8 mouse cellular contexts compared by ENCODE assay signal in genomic region chr7:19701069-19701761, GRCm38 (mm10). TPM values are rescaled to one million over a fixed set of nuclear protein-coding genes. Genes with fewer than 3 reads are reported as not detected.
DNase-seq lines count a peak whose midpoint lies in the region; ATAC-seq and TF ChIP-seq lines count a peak whose summit lies in the region.

No protein-coding gene starts in this region.

- no peaks in the 10 kb centered on the region for H3K27me3 ChIP-seq in forebrain, embryonic 11.5 days (ENCODE audit: control insufficient read depth, insufficient read depth, low read length)
- H3K27me3 ChIP-seq in neural tube, embryonic 15.5 days (replicated peaks) = no peaks in the 10 kb centered on the region

- DNase-seq in B cell, adult 2 months = peak; percentile 54
- DNase-seq in adrenal gland, postnatal 10 days = peak; percentile 85
- DNase-seq in forebrain, embryonic 11.5 days (ENCODE audit: low spot score) = peak; percentile 82
- peak; percentile 78 to 83 for DNase-seq in heart, postnatal 36 days
- DNase-seq in layer of hippocampus, adult 11-12 months (ENCODE audit: low spot score) = peak; percentile 84
- peak; percentile 69 for DNase-seq in lung, adult 2 months
- peak; percentile 69 to 85 for DNase-seq in urinary bladder, postnatal 36 days (ENCODE audit: low spot score in 2 of 2)

- H3K4me1 ChIP-seq in forebrain, embryonic 11.5 days (replicated peaks; ENCODE audit: control insufficient read depth, insufficient read depth, low read length) = peaks cover 7% of the 10 kb centered on the region; the same call in 1 of the 2 replicates
- peaks cover 12% of the 10 kb centered on the region; the same call in 1 of the 2 replicates for H3K4me1 ChIP-seq in lung, adult 2 months (ENCODE audit: control insufficient read depth, insufficient read depth, low read length)
- H3K4me1 ChIP-seq in neural tube, embryonic 15.5 days = peaks cover 30% of the 10 kb centered on the region

- WGBS in forebrain, embryonic 11.5 days = 39% methylated on average over 21 of the region's 22 CpGs
- 32% methylated on average over 22 of the region's 22 CpGs for WGBS in lung, adult 2 months
- WGBS in neural tube, embryonic 15.5 days = 34% methylated on average over 22 of the region's 22 CpGs

- H3K36me3 ChIP-seq in forebrain, embryonic 11.5 days (ENCODE audit: control insufficient read depth, insufficient read depth, low read length) = no peaks in the 10 kb centered on the region; the same call in 1 of the 2 replicates
- peaks cover 19% of the 10 kb centered on the region for H3K36me3 ChIP-seq in neural tube, embryonic 15.5 days

- peak overlapping the region; percentile 50; the same call in 1 of the 2 replicates for H3K27ac ChIP-seq in forebrain, embryonic 11.5 days (ENCODE audit: low read depth, low read length)
- peak overlapping the region; percentile 66 for H3K27ac ChIP-seq in neural tube, embryonic 15.5 days (replicated peaks)

- no peak overlapping the region for H3K4me2 ChIP-seq in forebrain, embryonic 11.5 days (ENCODE audit: low read depth, low read length, severe bottlenecking)
- no peak overlapping the region for H3K4me2 ChIP-seq in neural tube, embryonic 15.5 days

- H3K4me3 ChIP-seq in forebrain, embryonic 11.5 days (ENCODE audit: low read depth, low read length) = no peak overlapping the region
- no peak overlapping the region for H3K4me3 ChIP-seq in lung, adult 2 months (replicated peaks; ENCODE audit: extremely low read depth, low read depth, low read length)
- no peak overlapping the region for H3K4me3 ChIP-seq in neural tube, embryonic 15.5 days (replicated peaks)

- H3K9me3 ChIP-seq in forebrain, embryonic 11.5 days (ENCODE audit: control insufficient read depth, low read length) = no peaks in the 10 kb centered on the region; the same call in 1 of the 2 replicates
- H3K9me3 ChIP-seq in neural tube, embryonic 15.5 days (replicated peaks) = no peaks in the 10 kb centered on the region

- ATAC-seq in forebrain, embryonic 11.5 days (replicated peaks; ENCODE audit: low FRiP score) = peak; percentile 63
- no peak for ATAC-seq in neural tube, embryonic 15.5 days (ENCODE audit: low FRiP score)

- no peak overlapping the region for H3K9ac ChIP-seq in forebrain, embryonic 11.5 days (ENCODE audit: low read length)
- H3K9ac ChIP-seq in neural tube, embryonic 15.5 days (replicated peaks) = no peak overlapping the region

- TF ChIP-seq CTCF in lung, adult 2 months (IDR thresholded peaks at IDR 0.05; ENCODE audit: insufficient read depth, low read length) = peak; percentile 70

- intact Hi-C loops in heart, postnatal 36 days (cut with DNase I) = loop anchor here (1.0 to 10.0 kb wide), 3 partner anchors 32 to 296 kb away; partner anchors contain the start of genes Ckm and Klc3

- TF ChIP-seq POLR2A in lung, adult 2 months (IDR thresholded peaks at IDR 0.05; ENCODE audit: borderline replicate concordance, extremely low read depth, low read depth, low read length) = no peak

RNA-seq across cellular contexts. Expression of gene Apoe, which starts 2.2 kb away (rescaled TPM):
- total RNA-seq in adrenal gland, postnatal 10 days (2021) = 1,000 to 10,000 TPM; 1,872 to 4,173 TPM
- 125 and 152 TPM in 2 replicates for polyA plus RNA-seq in forebrain, embryonic 11.5 days (2014; fragmentation: Nextera tagmentation; extraction: Ambion mirVana)
- 100 to 1,000 TPM; 308 to 344 TPM for total RNA-seq in heart, postnatal 36 days (2021)
- polyA plus RNA-seq in lung, adult 2 months (2012; rRNA removed) = 815 and 1,134 TPM in 2 replicates
- polyA plus RNA-seq in neural tube, embryonic 15.5 days (2015; fragmentation: Nextera tagmentation; extraction: Ambion mirVana) = 643 and 683 TPM in 2 replicates

RNA-seq across cellular contexts. Expression of gene Apoc1, which starts 8.8 kb away (rescaled TPM):
- 1,000 to 10,000 TPM in 1 of 2 experiments, 100 to 1,000 TPM in 1; 910 to 1,570 TPM for total RNA-seq in adrenal gland, postnatal 10 days (2021)
- 1.00 and 2.0 TPM in 2 replicates for polyA plus RNA-seq in forebrain, embryonic 11.5 days (2014; fragmentation: Nextera tagmentation; extraction: Ambion mirVana)
- 1 to 10 TPM; 1.2 to 3.3 TPM for total RNA-seq in heart, postnatal 36 days (2021)
- polyA plus RNA-seq in lung, adult 2 months (2012; rRNA removed) = 25.9 and 29.2 TPM in 2 replicates
- 6.5 and 7.3 TPM in 2 replicates for polyA plus RNA-seq in neural tube, embryonic 15.5 days (2015; fragmentation: Nextera tagmentation; extraction: Ambion mirVana)

RNA-seq across cellular contexts. Expression of gene Tomm40, which starts 14.0 kb away (rescaled TPM):
- total RNA-seq in adrenal gland, postnatal 10 days (2021) = 100 to 1,000 TPM; 157 to 171 TPM
- 160 and 171 TPM in 2 replicates for polyA plus RNA-seq in forebrain, embryonic 11.5 days (2014; fragmentation: Nextera tagmentation; extraction: Ambion mirVana)
- 100 to 1,000 TPM in 1 of 2 experiments, 10 to 100 TPM in 1; 97.7 to 102 TPM for total RNA-seq in heart, postnatal 36 days (2021)
- polyA plus RNA-seq in lung, adult 2 months (2012; rRNA removed) = 46.0 and 51.3 TPM in 2 replicates
- polyA plus RNA-seq in neural tube, embryonic 15.5 days (2015; fragmentation: Nextera tagmentation; extraction: Ambion mirVana) = 155 and 171 TPM in 2 replicates

RNA-seq across cellular contexts. Expression of gene Apoc4, which starts 19.9 kb away (rescaled TPM):
- total RNA-seq in adrenal gland, postnatal 10 days (2021) = 100 to 1,000 TPM; 211 to 416 TPM
- not detected in 2 replicates for polyA plus RNA-seq in forebrain, embryonic 11.5 days (2014; fragmentation: Nextera tagmentation; extraction: Ambion mirVana)
- not detected for total RNA-seq in heart, postnatal 36 days (2021)
- 1.1 and 1.4 TPM in 2 replicates for polyA plus RNA-seq in lung, adult 2 months (2012; rRNA removed)
- polyA plus RNA-seq in neural tube, embryonic 15.5 days (2015; fragmentation: Nextera tagmentation; extraction: Ambion mirVana) = 0.38 and 0.75 TPM in 2 replicates

RNA-seq across cellular contexts. Expression of gene Gm44805, which starts 20.0 kb away (rescaled TPM):
- 1 to 10 TPM; 1.3 to 1.5 TPM for total RNA-seq in adrenal gland, postnatal 10 days (2021)
- not detected in 2 replicates for polyA plus RNA-seq in forebrain, embryonic 11.5 days (2014; fragmentation: Nextera tagmentation; extraction: Ambion mirVana)
- not detected for total RNA-seq in heart, postnatal 36 days (2021)
- not detected in 2 replicates for polyA plus RNA-seq in lung, adult 2 months (2012; rRNA removed)
- polyA plus RNA-seq in neural tube, embryonic 15.5 days (2015; fragmentation: Nextera tagmentation; extraction: Ambion mirVana) = not detected in 2 replicates
